Mouse (Mus musculus) natural killer cell, adult 2 months (primary cell): ENCODE results near the gene Neurl3.

Source experiments
- DNase-seq, 2 experiments: peaks; one replicate each; pipeline ENCODE4 v3.0.0; 2022; ENCODE audit warnings: low spot score in 2 of 2

Neurl3 gene

GRCm38 (mm10) chr1:36298107-36298506 is 23.6 kb upstream of the Neurl3 start:
- no peak for DNase-seq

GRCm38 (mm10) chr1:36296466-36297149 is 22.1 kb upstream of the Neurl3 start:
- peak; percentile 54 to 74 for DNase-seq

GRCm38 (mm10) chr1:36294402-36294801 is 19.9 kb upstream of the Neurl3 start:
- peak; percentile 67 to 74 for DNase-seq

- peak; percentile 46 to 58 for DNase-seq
These were observed 19.0 kb upstream of the Neurl3 start for GRCm38 (mm10) chr1:36293470-36293869.

GRCm38 (mm10) chr1:36281849-36282248 is 7.4 kb upstream of the Neurl3 start:
- peak in 1 of 2 experiments; percentile 77 for DNase-seq

GRCm38 (mm10) chr1:36280938-36281337 is 6.5 kb upstream of the Neurl3 start:
- no peak for DNase-seq

- DNase-seq: peak; percentile 79 to 90
These were observed 4.7 kb upstream of the Neurl3 start for GRCm38 (mm10) chr1:36279202-36279601.

- peak; percentile 86 to 89 for DNase-seq
These were observed 3.0 kb upstream of the Neurl3 start for GRCm38 (mm10) chr1:36277267-36278060.

- no peak for DNase-seq
These were observed 1.3 kb upstream of the Neurl3 start for GRCm38 (mm10) chr1:36275635-36276389.

GRCm38 (mm10) chr1:36273288-36273687 is 1.2 kb downstream of the Neurl3 start:
- peak; percentile 91 to 93 for DNase-seq

- DNase-seq: peak; percentile 79 to 82
These were observed 1.9 kb downstream of the Neurl3 start for GRCm38 (mm10) chr1:36272546-36272945.

GRCm38 (mm10) chr1:36271516-36272230 is 2.8 kb downstream of the Neurl3 start:
- DNase-seq: peak; percentile 47 to 53

- DNase-seq: no peak
These were observed 3.8 kb downstream of the Neurl3 start for GRCm38 (mm10) chr1:36270666-36271065.

- no peak for DNase-seq
These were observed 5.2 kb downstream of the Neurl3 start for GRCm38 (mm10) chr1:36269121-36269795.

GRCm38 (mm10) chr1:36267595-36267994 is 6.9 kb downstream of the Neurl3 start:
- no peak for DNase-seq

GRCm38 (mm10) chr1:36266293-36266692 is 8.2 kb downstream of the Neurl3 start:
- DNase-seq: no peak

- DNase-seq: peak; percentile 85 to 87
These were observed 10.5 kb downstream of the Neurl3 start for GRCm38 (mm10) chr1:36263833-36264488.

GRCm38 (mm10) chr1:36261708-36262504 is 12.6 kb downstream of the Neurl3 start:
- DNase-seq: peak; percentile 75 to 84

GRCm38 (mm10) chr1:36260418-36260817 is 14.1 kb downstream of the Neurl3 start:
- no peak for DNase-seq

- no peak for DNase-seq
These were observed 15.2 kb downstream of the Neurl3 start for GRCm38 (mm10) chr1:36259281-36259680.
